In the genomic region with DNA sequence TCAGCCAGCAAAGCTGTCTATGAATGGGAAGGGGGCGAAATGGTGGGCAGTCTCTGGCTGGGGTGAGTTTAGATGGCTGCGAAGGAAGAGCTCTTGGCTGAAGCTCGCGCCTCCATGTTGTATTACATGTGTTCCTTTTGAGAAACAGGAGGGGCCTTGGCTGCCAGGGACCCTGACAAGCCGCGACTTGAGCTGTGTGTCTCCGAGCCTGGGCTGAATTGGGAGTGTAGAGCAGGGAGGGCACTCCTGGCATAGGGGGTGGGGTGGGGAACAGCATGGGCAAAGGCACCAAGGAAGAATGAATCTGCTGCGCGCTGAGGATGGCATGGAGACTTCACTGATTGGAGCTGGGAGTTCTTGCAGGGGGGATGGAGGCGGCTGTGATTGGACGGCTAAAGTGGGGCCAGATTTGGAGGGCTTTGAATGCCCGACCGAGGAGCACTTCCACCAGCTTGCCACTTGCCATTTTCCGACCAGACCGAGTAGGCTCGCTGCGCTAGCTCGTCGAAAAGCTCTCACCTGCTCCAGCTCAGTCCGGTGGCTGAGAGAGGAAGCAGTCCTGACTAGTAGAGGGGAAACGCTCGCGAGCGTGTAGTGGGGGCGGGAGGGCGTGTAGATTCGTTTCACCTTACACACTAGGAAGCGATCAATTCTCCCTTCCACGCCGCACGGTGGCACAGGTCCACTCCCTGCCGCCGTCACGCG, we compare ENCODE assay signal across 8 mouse cellular contexts. TPM values are rescaled to one million over a fixed set of nuclear protein-coding genes. Genes with fewer than 3 reads are reported as not detected.
DNase-seq lines count a peak whose midpoint lies in the region; ATAC-seq and TF ChIP-seq lines count a peak whose summit lies in the region.

No protein-coding gene starts in this region.

- H3K4me3 ChIP-seq in gastrocnemius, adult 2 months: peak overlapping the region; percentile 97
- H3K4me3 ChIP-seq in hindbrain, embryonic 16.5 days (ENCODE audit: low read length): peak overlapping the region; percentile 94

- no peaks in the 10 kb centered on the region for H3K36me3 ChIP-seq in hindbrain, embryonic 16.5 days (ENCODE audit: control insufficient read depth, insufficient read depth, low read length)

- no peaks in the 10 kb centered on the region for H3K27me3 ChIP-seq in hindbrain, embryonic 16.5 days (replicated peaks; ENCODE audit: control insufficient read depth, insufficient read depth, low read length)

- WGBS in hindbrain, embryonic 16.5 days: under 1% methylated on average over 30 of the region's 35 CpGs

- peak; percentile 62 for ATAC-seq in common myeloid progenitor, adult 5-6 weeks (replicated peaks; ENCODE audit: low read depth, poor library complexity, severe bottlenecking)
- ATAC-seq in hindbrain, embryonic 16.5 days: peak; percentile 95

- H3K9ac ChIP-seq in hindbrain, embryonic 16.5 days (ENCODE audit: low read depth, low read length): peak overlapping the region; percentile 96

- peak; percentile 94 for DNase-seq in ZHBTc4 (ENCODE audit: low read depth, low spot score)
- peak; percentile 84 for DNase-seq in gastrocnemius, adult 2 months
- peak; percentile 73 to 82 for DNase-seq in left cerebral cortex, adult 18-20 months (ENCODE audit: low spot score in 2 of 2)
- DNase-seq in lung, postnatal 4 days: peak; percentile 82 to 89
- peak; percentile 98 for DNase-seq in retina, postnatal 1 day
- peak; percentile 57 to 69 for DNase-seq in urinary bladder, adult 18-20 months (ENCODE audit: low spot score in 2 of 2)

- H3K27ac ChIP-seq in gastrocnemius, adult 2 months: peak overlapping the region; percentile 97
- H3K27ac ChIP-seq in hindbrain, embryonic 16.5 days (ENCODE audit: low read depth, low read length): peak overlapping the region; percentile 100

- intact Hi-C loops in gastrocnemius, adult 2 months (cut with DNase I): loop anchor here (5.0 to 10.0 kb wide), 3 partner anchors 74 to 143 kb away; no protein-coding TSS in a partner anchor

- peak overlapping the region; percentile 72 for H3K4me2 ChIP-seq in hindbrain, embryonic 16.5 days (ENCODE audit: low read length)

- no peaks in the 10 kb centered on the region for H3K9me3 ChIP-seq in hindbrain, embryonic 16.5 days (ENCODE audit: control insufficient read depth, low read length)

- peaks cover 8% of the 10 kb centered on the region for H3K4me1 ChIP-seq in hindbrain, embryonic 16.5 days (ENCODE audit: control insufficient read depth, insufficient read depth, low read depth, low read length)

- TF ChIP-seq CTCF in gastrocnemius, adult 2 months (IDR thresholded peaks at IDR 0.05): no peak; the same call in 1 of the 2 replicates

RNA-seq across cellular contexts. Expression of a gene that starts 0.6 kb away (rescaled TPM):
- total RNA-seq in common myeloid progenitor, adult 5-6 weeks (2017): 35.1 and 46.2 TPM in 2 replicates
- 10 to 100 TPM; 18.9 to 19.2 TPM for total RNA-seq in gastrocnemius, adult 2 months (2021)
- polyA plus RNA-seq in hindbrain, embryonic 16.5 days (2015; fragmentation: Nextera tagmentation; extraction: Ambion mirVana): 12.5 and 13.2 TPM in 2 replicates
- 10 to 100 TPM; 28.8 to 29.9 TPM for total RNA-seq in left cerebral cortex, adult 18-20 months (2021)

RNA-seq across cellular contexts. Expression of a gene that starts 39.4 kb away (rescaled TPM):
- total RNA-seq in common myeloid progenitor, adult 5-6 weeks (2017): 39.8 and 53.3 TPM in 2 replicates
- total RNA-seq in gastrocnemius, adult 2 months (2021): 1 to 10 TPM; 1.8 TPM
- 32.0 and 34.6 TPM in 2 replicates for polyA plus RNA-seq in hindbrain, embryonic 16.5 days (2015; fragmentation: Nextera tagmentation; extraction: Ambion mirVana)
- total RNA-seq in left cerebral cortex, adult 18-20 months (2021): 10 to 100 TPM; 10.2 to 14.3 TPM

Comparison
In these comparisons a context has a peak if more than half of its experiments do, and no peak if none do; other contexts are left out.
1. Peak in every context shown above with its lines: DNase-seq, ATAC-seq, H3K4me3 ChIP-seq and H3K27ac ChIP-seq.